Mouse (Mus musculus): ENCODE data around the gene Mical2. TPM values are rescaled to one million over a fixed set of nuclear protein-coding genes. Genes with fewer than 3 reads are reported as not detected.

The Mical2 gene
- polyA plus RNA-seq, 1 experiment from 2014 or later = 0.96 TPM

- H3K36me3 ChIP-seq = peaks cover 8% of the 10 kb centered on the region
- H3K4me3 ChIP-seq = peak within 1 kb of the TSS; percentile 73
- H3K27ac ChIP-seq = peak within 1 kb of the TSS; percentile 96
- WGBS = 2% methylated on average over 49 of the region's 49 CpGs
- no peaks in the 10 kb centered on the region for H3K9me3 ChIP-seq (replicated peaks)
- no peaks in the 10 kb centered on the region for H3K27me3 ChIP-seq (ENCODE audit: low read depth, poor library complexity, severe bottlenecking)
- H3K4me1 ChIP-seq = peaks cover 23% of the 10 kb centered on the region
- peak; percentile 86 for DNase-seq (ENCODE audit: low spot score)
These were observed 201.9 kb downstream of the Mical2 start, which contains the start of gene Parva for GRCm38 (mm10) chr7:112427357-112428157. Parva (plus strand) TSS chr7:112427505.

GRCm38 (mm10) chr7:112428158-112428535 is 202.5 kb downstream of the Mical2 start:
- Histone ChIP-seq H3K4me3 (peak overlapping the region; percentile 73), H3K36me3 (peaks cover 8% of the 10 kb centered on the region), H3K9me3 (replicated peaks) (no peaks in the 10 kb centered on the region), H3K27me3 (ENCODE audit: low read depth, poor library complexity, severe bottlenecking) (no peaks in the 10 kb centered on the region), H3K4me1 (peaks cover 23% of the 10 kb centered on the region), H3K27ac (peak overlapping the region; percentile 96)
- DNase-seq (ENCODE audit: low spot score) = no peak
- 0% methylated on average over 22 of the region's 22 CpGs for WGBS

GRCm38 (mm10) chr7:112439846-112440245 is 214.2 kb downstream of the Mical2 start:
- H3K36me3 ChIP-seq = peaks cover 20% of the 10 kb centered on the region
- DNase-seq (ENCODE audit: low spot score) = no peak
- WGBS = 73% methylated on average over 3 of the region's 3 CpGs
- no peaks in the 10 kb centered on the region for H3K9me3 ChIP-seq (replicated peaks)
- peaks cover 38% of the 10 kb centered on the region for H3K4me1 ChIP-seq
- no peak overlapping the region for H3K27ac ChIP-seq
- H3K4me3 ChIP-seq = no peak overlapping the region
- H3K27me3 ChIP-seq (ENCODE audit: low read depth, poor library complexity, severe bottlenecking) = no peaks in the 10 kb centered on the region

GRCm38 (mm10) chr7:112444152-112444984 is 218.7 kb downstream of the Mical2 start:
- H3K4me1 ChIP-seq = peaks cover 40% of the 10 kb centered on the region
- H3K4me3 ChIP-seq = no peak overlapping the region
- DNase-seq (ENCODE audit: low spot score) = no peak
- H3K27ac ChIP-seq = no peak overlapping the region
- 38% methylated on average over 12 of the region's 12 CpGs for WGBS
- no peaks in the 10 kb centered on the region for H3K9me3 ChIP-seq (replicated peaks)
- H3K36me3 ChIP-seq = 0 out of 2 replicates have a peak, but pooled peaks cover 2% of the 10 kb centered on the region
- H3K27me3 ChIP-seq (ENCODE audit: low read depth, poor library complexity, severe bottlenecking) = no peaks in the 10 kb centered on the region

- Histone ChIP-seq H3K36me3 (0 out of 2 replicates have a peak, but pooled peaks cover 2% of the 10 kb centered on the region), H3K9me3 (replicated peaks) (no peaks in the 10 kb centered on the region), H3K4me1 (peaks cover 40% of the 10 kb centered on the region), H3K27me3 (ENCODE audit: low read depth, poor library complexity, severe bottlenecking) (no peaks in the 10 kb centered on the region), H3K27ac (no peak overlapping the region), H3K4me3 (no peak overlapping the region)
- WGBS = 16% methylated on average over 9 of the region's 9 CpGs
- no peak for DNase-seq (ENCODE audit: low spot score)
These were observed 219.3 kb downstream of the Mical2 start for GRCm38 (mm10) chr7:112444985-112445367.

GRCm38 (mm10) chr7:112446498-112446897 is 220.8 kb downstream of the Mical2 start:
- no peak overlapping the region for H3K4me3 ChIP-seq
- no peaks in the 10 kb centered on the region for H3K27me3 ChIP-seq (ENCODE audit: low read depth, poor library complexity, severe bottlenecking)
- no peak overlapping the region for H3K27ac ChIP-seq
- 91% methylated on average over 4 of the region's 4 CpGs for WGBS
- H3K9me3 ChIP-seq (replicated peaks) = no peaks in the 10 kb centered on the region
- peaks cover 36% of the 10 kb centered on the region for H3K4me1 ChIP-seq
- H3K36me3 ChIP-seq = 0 out of 2 replicates have a peak, but pooled peaks cover 2% of the 10 kb centered on the region
- DNase-seq (ENCODE audit: low spot score) = no peak

- no peak overlapping the region for H3K27ac ChIP-seq
- 86% methylated on average over 8 of the region's 8 CpGs for WGBS
These were observed 224.5 kb downstream of the Mical2 start for GRCm38 (mm10) chr7:112449954-112450700.

GRCm38 (mm10) chr7:112452471-112452870 is 226.8 kb downstream of the Mical2 start:
- Histone ChIP-seq H3K4me1 (peaks cover 31% of the 10 kb centered on the region), H3K9me3 (replicated peaks) (no peaks in the 10 kb centered on the region), H3K36me3 (no peaks in the 10 kb centered on the region), H3K4me3 (no peak overlapping the region), H3K27me3 (ENCODE audit: low read depth, poor library complexity, severe bottlenecking) (no peaks in the 10 kb centered on the region), H3K27ac (no peak overlapping the region)
- no peak for DNase-seq (ENCODE audit: low spot score)
- 70% methylated on average over 5 of the region's 5 CpGs for WGBS

More at GRCm38 (mm10) chr7:112449954-112450700, 224.5 kb downstream of the Mical2 start:
- Histone ChIP-seq H3K9me3 (replicated peaks) (no peaks in the 10 kb centered on the region), H3K4me1 (peaks cover 23% of the 10 kb centered on the region), H3K27me3 (ENCODE audit: low read depth, poor library complexity, severe bottlenecking) (no peaks in the 10 kb centered on the region), H3K4me3 (no peak overlapping the region), H3K36me3 (0 out of 2 replicates have a peak, but pooled peaks cover 2% of the 10 kb centered on the region)
- no peak for DNase-seq (ENCODE audit: low spot score)

- Histone ChIP-seq H3K9me3 (replicated peaks) (no peaks in the 10 kb centered on the region), H3K27ac (peak overlapping the region; percentile 62), H3K4me1 (peaks cover 40% of the 10 kb centered on the region), H3K36me3 (no peaks in the 10 kb centered on the region), H3K27me3 (ENCODE audit: low read depth, poor library complexity, severe bottlenecking) (no peaks in the 10 kb centered on the region), H3K4me3 (no peak overlapping the region)
- DNase-seq (ENCODE audit: low spot score) = no peak
- WGBS = 7% methylated on average over 3 of the region's 3 CpGs
These were observed 228.2 kb downstream of the Mical2 start for GRCm38 (mm10) chr7:112453805-112454214.

GRCm38 (mm10) chr7:112454380-112454779 is 228.7 kb downstream of the Mical2 start:
- Histone ChIP-seq H3K27me3 (ENCODE audit: low read depth, poor library complexity, severe bottlenecking) (no peaks in the 10 kb centered on the region), H3K27ac (peak overlapping the region; percentile 62), H3K36me3 (no peaks in the 10 kb centered on the region), H3K9me3 (replicated peaks) (no peaks in the 10 kb centered on the region), H3K4me1 (peaks cover 42% of the 10 kb centered on the region), H3K4me3 (no peak overlapping the region)
- WGBS = 64% methylated on average over 6 of the region's 6 CpGs
- DNase-seq (ENCODE audit: low spot score) = no peak

- WGBS = 93% methylated on average over 2 of the region's 2 CpGs
- Histone ChIP-seq H3K4me3 (no peak overlapping the region), H3K27ac (no peak overlapping the region), H3K27me3 (ENCODE audit: low read depth, poor library complexity, severe bottlenecking) (no peaks in the 10 kb centered on the region), H3K4me1 (peaks cover 44% of the 10 kb centered on the region), H3K9me3 (replicated peaks) (no peaks in the 10 kb centered on the region), H3K36me3 (no peaks in the 10 kb centered on the region)
- no peak for DNase-seq (ENCODE audit: low spot score)
These were observed 229.3 kb downstream of the Mical2 start for GRCm38 (mm10) chr7:112454951-112455350.

GRCm38 (mm10) chr7:112455566-112456110 is 230.0 kb downstream of the Mical2 start:
- no peaks in the 10 kb centered on the region for H3K36me3 ChIP-seq
- H3K9me3 ChIP-seq (replicated peaks) = no peaks in the 10 kb centered on the region
- peaks cover 45% of the 10 kb centered on the region for H3K4me1 ChIP-seq
- WGBS = 90% methylated on average over 5 of the region's 5 CpGs
- H3K27ac ChIP-seq = no peak overlapping the region
- no peak for DNase-seq (ENCODE audit: low spot score)
- no peaks in the 10 kb centered on the region for H3K27me3 ChIP-seq (ENCODE audit: low read depth, poor library complexity, severe bottlenecking)
- H3K4me3 ChIP-seq = no peak overlapping the region
